Mouse (Mus musculus): ENCODE data around the gene Nfx1.

Gene Nfx1

GRCm38 (mm10) chr4:41046254-41046795 is 75.6 kb downstream of the Nfx1 start:
- no peak for DNase-seq (ENCODE audit: low read depth, low spot score)

DNA sequence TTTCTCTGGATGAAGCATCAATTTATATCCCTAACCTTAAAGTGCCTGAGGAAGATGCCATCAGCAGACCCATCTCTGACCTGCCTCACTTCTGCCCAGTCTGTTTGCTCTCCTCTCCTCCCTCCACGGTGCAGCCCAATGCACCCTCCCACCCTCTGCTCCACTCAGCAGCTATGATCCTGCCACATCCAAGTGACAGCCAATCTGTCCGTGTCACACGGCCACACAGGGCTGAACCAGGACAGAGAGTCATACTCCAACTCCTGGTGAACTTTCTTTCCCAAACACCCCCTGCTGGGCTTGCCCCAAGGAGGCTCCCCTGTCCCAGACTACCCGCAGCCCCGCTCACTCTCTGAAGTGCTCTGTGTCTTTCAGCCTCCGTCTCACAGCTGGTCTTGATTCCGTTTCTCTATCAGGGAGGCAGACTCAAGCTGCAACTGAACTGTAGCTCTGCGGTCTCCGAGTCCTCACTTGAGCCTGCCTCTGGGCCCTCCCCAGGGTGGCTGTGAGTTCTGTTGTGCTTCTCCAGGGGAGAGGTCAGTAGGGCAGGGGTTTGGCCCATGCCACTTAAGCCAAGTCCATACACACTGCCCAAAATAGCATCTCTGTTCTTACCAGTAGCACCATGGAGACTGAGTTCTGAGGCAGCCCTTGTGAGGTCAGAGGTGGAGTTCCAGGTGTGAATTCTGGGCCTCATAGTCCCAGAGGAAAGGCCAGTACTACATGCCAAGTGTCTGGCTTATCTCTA is 77.0 kb downstream of the Nfx1 start, which contains the start of gene Aqp7:
Gene Aqp7 (minus strand): TSS at position 616 of the 748 bp plus-strand sequence.
- no peak for DNase-seq (ENCODE audit: low read depth, low spot score)

DNA sequence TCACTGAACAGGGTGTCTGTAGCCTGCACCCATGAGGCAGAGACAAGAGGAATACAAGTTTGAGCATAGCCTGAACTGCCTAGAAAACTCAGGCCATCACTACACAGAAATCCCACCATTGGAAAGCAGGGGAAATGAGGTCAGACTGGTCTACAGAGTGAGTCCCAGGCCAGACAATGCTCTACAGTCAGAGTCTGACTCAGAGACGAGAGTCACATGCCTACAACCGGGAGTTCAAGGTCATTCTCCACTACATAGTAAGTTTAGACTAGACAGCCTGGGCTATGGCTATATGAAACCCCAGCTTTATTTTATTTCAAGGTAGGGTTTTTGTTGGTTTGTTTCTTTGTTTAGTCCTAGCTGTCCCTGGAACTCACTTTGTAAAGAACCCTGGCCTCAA is 78.2 kb downstream of the Nfx1 start:
- DNase-seq (ENCODE audit: low read depth, low spot score): no peak

- peak; percentile 88 for DNase-seq (ENCODE audit: low read depth, low spot score)
Observed at GRCm38 (mm10) chr4:41050726-41051675, 80.3 kb downstream of the Nfx1 start.

GRCm38 (mm10) chr4:41051781-41052180 is 81.1 kb downstream of the Nfx1 start:
- no peak for DNase-seq (ENCODE audit: low read depth, low spot score)

GRCm38 (mm10) chr4:41055111-41055510 is 84.4 kb downstream of the Nfx1 start:
- peak; percentile 29 for DNase-seq (ENCODE audit: low read depth, low spot score)

DNA sequence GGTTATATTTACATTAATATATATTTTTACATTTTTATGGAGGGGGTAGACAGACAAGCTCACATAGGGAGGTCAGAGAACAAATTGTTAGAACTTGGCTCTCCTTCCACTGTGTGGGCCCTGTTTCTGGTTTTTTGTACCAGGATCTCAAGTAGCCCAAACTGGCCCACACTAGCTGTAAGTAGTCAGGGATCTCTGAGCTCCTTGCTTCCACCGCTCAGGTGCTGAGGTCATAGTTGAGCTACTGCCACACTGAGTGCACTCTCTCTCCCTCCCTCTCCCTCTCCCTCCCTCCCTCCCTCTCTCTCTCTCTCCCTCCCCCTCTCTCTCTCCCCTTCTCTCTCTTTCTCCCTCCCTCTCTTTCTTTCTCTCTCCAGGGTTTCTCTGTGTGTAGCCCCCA is 85.5 kb downstream of the Nfx1 start:
- DNase-seq (ENCODE audit: low read depth, low spot score): no peak

DNA sequence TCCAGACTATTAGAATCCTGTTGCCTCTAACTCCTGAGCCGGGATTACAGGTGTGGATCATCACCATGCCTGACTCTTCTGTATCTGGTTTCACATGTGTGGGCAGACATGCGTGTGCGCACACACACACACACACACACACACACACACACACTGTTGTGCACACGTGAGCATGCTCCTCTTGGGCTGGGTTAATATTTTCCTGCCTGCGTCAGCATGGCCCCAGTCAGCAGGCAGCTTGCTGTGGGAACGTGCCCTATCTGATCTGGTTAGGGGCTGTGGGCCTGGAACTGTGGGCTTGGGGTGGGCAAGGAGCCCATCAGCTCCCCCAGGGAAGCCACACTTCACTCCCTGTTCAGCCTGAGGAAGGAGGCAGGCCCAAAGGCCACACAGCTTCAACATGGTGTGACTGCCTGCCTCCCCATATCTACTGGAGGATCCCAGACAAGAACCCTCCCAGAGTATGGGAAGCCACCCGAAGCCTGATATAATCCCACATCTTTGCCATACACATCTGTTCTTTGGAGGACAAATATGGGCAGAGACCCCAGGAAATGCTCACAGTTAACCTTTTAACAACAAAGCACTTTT is 86.1 kb downstream of the Nfx1 start:
- no peak for DNase-seq (ENCODE audit: low read depth, low spot score)

GRCm38 (mm10) chr4:41057361-41057760 is 86.7 kb downstream of the Nfx1 start:
- DNase-seq (ENCODE audit: low read depth, low spot score): no peak

GRCm38 (mm10) chr4:41063351-41063750 is 92.6 kb downstream of the Nfx1 start:
- DNase-seq (ENCODE audit: low read depth, low spot score): no peak

- peak; percentile 31 for DNase-seq (ENCODE audit: low read depth, low spot score)
Observed at GRCm38 (mm10) chr4:41063894-41064673, 93.4 kb downstream of the Nfx1 start.

- DNase-seq (ENCODE audit: low read depth, low spot score): no peak
Observed at GRCm38 (mm10) chr4:41065196-41065595, 94.5 kb downstream of the Nfx1 start.

- DNase-seq (ENCODE audit: low read depth, low spot score): peak; percentile 41
Observed at GRCm38 (mm10) chr4:41071500-41072429, 101.1 kb downstream of the Nfx1 start.

GRCm38 (mm10) chr4:41073008-41073817 is 102.5 kb downstream of the Nfx1 start:
- no peak for DNase-seq (ENCODE audit: low read depth, low spot score)

DNA sequence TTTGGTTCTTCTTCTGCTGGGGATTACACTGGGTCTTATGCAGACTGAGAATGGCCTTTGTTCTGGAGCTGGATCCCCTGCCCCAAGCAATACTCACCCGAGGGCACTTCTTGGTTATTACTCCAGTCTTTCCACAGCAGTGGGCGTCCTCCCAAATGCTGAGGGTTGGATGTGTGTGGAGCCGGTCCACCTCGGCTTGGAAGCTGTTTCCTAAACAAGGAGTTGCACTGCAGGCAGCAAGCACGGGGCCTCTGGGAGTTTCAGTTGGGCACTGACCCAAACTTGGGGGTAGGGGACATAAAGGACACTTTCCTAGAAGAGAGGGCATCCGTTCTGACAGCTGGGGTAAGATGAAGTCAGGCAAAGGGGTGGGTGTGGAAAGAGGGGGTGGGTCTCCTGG is 103.8 kb downstream of the Nfx1 start:
- DNase-seq (ENCODE audit: low read depth, low spot score): no peak
